Mouse (Mus musculus) kidney, embryonic 15.5 days (tissue): ENCODE results near the gene Fchsd2. TPM values are rescaled to one million over a fixed set of nuclear protein-coding genes. Genes with fewer than 3 reads are reported as not detected.

Experiments used
- ATAC-seq: fragments of 200-750 bp; cut with Nextera tagmentation; replicated peaks from 2 replicates; pipeline ENCODE4 v1.8.0; 2017; ENCODE audit warnings: moderate TSS enrichment; ENCODE audit not compliant: low FRiP score
- H3K27ac ChIP-seq: fragments of 300-500 bp; sonication (generic); 2 replicates; pipeline ENCODE4 v1.5.1; 2015; ENCODE audit warnings: mild to moderate bottlenecking, inconsistent platforms
- H3K27me3 ChIP-seq: fragments of 300-500 bp; sonication (generic); 2 replicates; pipeline ENCODE4 v1.6.1; 2015; ENCODE audit warnings: inconsistent platforms
- H3K36me3 ChIP-seq: fragments of 300-500 bp; sonication (generic); 2 replicates; pipeline ENCODE4 v1.6.1; 2015; ENCODE audit warnings: inconsistent platforms
- H3K4me1 ChIP-seq: fragments of 300-500 bp; sonication (generic); 2 replicates; pipeline ENCODE4 v1.6.1; 2015; ENCODE audit warnings: inconsistent platforms
- H3K4me2 ChIP-seq: fragments of 300-500 bp; sonication (generic); 2 replicates; pipeline ENCODE4 v1.6.1; 2015; ENCODE audit warnings: moderate library complexity, mild to moderate bottlenecking, inconsistent platforms
- H3K4me3 ChIP-seq: fragments of 300-500 bp; sonication (generic); replicated peaks from 2 replicates; pipeline ENCODE4 v1.5.1; 2015; ENCODE audit warnings: mild to moderate bottlenecking, inconsistent platforms
- H3K9ac ChIP-seq: fragments of 300-500 bp; sonication (generic); 2 replicates; pipeline ENCODE4 v1.6.1; 2015; ENCODE audit warnings: mild to moderate bottlenecking, inconsistent platforms
- H3K9me3 ChIP-seq: fragments of 300-500 bp; sonication (generic); replicated peaks from 2 replicates; pipeline ENCODE4 v1.6.1; 2016; ENCODE audit warnings: inconsistent platforms
- WGBS: fragments of 180-500 bp; shearing (Covaris S2); methylation state at CpG from one replicate; pipeline ENCODE4 v1.1.7; 2015; ENCODE audit warnings: mixed read lengths; 5-methylcytosine and 5-hydroxymethylcytosine counted together
- polyA plus RNA-seq: library from polyadenylated mRNA; unstranded; fragments of >200 nt; fragmentation: Nextera tagmentation; extraction: Ambion mirVana; gene quantifications from 2 replicates; pipeline ENCODE4 v1.2.1, GENCODE M21; 2015

Fchsd2 gene
- polyA plus RNA-seq, 1 experiment from 2014 or later = 25.7 TPM

DNA sequence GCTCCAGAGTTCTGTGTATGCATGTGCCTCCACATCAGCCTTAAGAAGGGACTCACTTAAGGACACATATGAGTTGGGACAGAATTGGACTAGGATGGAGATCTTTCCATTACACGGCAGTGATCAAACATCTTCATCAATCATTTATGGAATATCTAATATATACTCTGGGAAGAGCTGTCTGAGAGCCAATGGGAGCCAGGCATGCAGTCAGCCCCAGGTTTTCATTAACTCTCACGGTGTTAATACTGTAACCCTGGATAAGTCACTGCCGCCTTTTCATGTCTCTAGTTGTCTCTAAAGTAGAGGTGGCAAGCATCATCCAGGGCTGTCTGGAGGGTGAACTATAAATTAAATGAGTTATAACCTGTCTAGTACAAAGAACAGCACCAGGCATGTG lies 220.4 kb downstream of the Fchsd2 start:
- no peaks in the 10 kb centered on the region for H3K27me3 ChIP-seq
- H3K4me3 ChIP-seq = no peak overlapping the region
- H3K27ac ChIP-seq = peak overlapping the region; percentile 54
- WGBS = 47% methylated on average over 3 of the region's 3 CpGs
- H3K9me3 ChIP-seq = no peaks in the 10 kb centered on the region
- peaks cover 23% of the 10 kb centered on the region; the same call in 1 of the 2 replicates for H3K4me1 ChIP-seq
- H3K36me3 ChIP-seq = no peaks in the 10 kb centered on the region
- no peak overlapping the region for H3K4me2 ChIP-seq
- ATAC-seq = peak; percentile 22
- no peak overlapping the region for H3K9ac ChIP-seq

DNA sequence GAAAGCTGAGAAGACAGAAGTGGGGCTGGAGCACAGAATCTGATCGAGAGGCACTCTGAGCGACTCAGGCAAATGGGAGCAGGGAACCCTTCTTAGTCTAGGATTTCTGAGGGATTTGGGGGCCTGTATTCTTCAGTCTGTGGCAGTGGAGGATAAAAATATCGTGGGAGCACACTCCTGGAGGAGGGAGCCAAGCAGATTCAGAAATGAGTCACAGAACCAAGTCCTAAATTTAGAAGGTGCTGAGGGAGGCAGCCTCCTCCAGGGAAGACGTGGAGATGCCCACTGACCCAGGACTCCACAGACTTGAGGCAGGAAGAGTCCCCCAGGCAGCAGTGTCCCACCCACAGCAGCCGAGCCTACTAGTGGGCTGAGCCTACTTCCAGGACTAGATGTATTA lies 221.7 kb downstream of the Fchsd2 start:
- WGBS = 59% methylated on average over 5 of the region's 5 CpGs
- no peak for ATAC-seq
- H3K36me3 ChIP-seq = no peaks in the 10 kb centered on the region
- no peaks in the 10 kb centered on the region; the same call in 1 of the 2 replicates for H3K27me3 ChIP-seq
- no peak overlapping the region for H3K4me3 ChIP-seq
- peak overlapping the region; percentile 64 for H3K27ac ChIP-seq
- H3K9me3 ChIP-seq = no peaks in the 10 kb centered on the region
- H3K9ac ChIP-seq = no peak overlapping the region
- H3K4me2 ChIP-seq = no peak overlapping the region
- peaks cover 23% of the 10 kb centered on the region; the same call in 1 of the 2 replicates for H3K4me1 ChIP-seq

DNA sequence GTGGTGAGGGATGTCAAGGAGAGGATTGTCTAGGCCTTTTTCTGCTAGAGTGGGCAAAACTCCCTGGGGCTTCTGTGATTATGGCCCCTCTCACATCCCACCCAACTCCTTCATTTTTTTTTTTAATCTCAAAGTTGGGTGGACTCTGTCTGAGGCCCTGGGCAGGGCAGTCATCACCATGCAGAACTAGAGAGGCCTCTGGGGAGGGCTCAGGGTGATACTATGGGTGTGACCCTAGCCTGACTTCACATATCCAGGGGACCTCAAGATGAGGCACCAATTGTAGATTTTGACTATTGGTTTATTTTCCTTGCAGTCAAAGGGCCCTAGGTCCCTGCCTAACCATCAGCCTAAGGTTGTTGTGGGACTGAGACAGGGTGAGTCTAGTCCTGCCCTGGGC lies 223.0 kb downstream of the Fchsd2 start:
- Histone ChIP-seq H3K4me2 (no peak overlapping the region), H3K36me3 (no peaks in the 10 kb centered on the region), H3K9ac (no peak overlapping the region), H3K4me3 (no peak overlapping the region), H3K9me3 (no peaks in the 10 kb centered on the region), H3K4me1 (peaks cover 29% of the 10 kb centered on the region), H3K27ac (no peak overlapping the region), H3K27me3 (no peaks in the 10 kb centered on the region; the same call in 1 of the 2 replicates)
- no peak for ATAC-seq

DNA sequence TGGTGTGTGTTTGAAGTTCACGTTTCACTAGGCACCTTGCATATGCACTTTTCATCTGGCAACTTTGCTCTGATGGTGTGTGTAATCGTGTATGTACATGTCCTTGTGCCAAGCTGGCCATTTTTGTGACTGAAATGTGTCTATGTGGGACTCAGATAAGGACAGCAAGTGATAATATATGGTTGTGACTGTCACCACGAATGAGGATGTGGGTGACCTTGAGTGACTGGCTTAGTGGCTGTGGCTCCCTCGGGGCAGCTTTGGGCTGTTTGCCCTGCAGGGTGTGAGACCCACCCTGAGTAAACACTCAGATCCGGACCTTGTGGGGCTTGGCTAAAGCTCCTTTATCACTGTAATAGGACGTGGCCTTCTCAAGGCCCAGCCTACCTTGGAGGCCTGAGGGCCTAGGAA lies 223.9 kb downstream of the Fchsd2 start:
- Histone ChIP-seq H3K4me2 (no peak overlapping the region), H3K4me3 (no peak overlapping the region), H3K36me3 (no peaks in the 10 kb centered on the region), H3K27me3 (no peaks in the 10 kb centered on the region; the same call in 1 of the 2 replicates), H3K27ac (no peak overlapping the region), H3K9ac (no peak overlapping the region), H3K9me3 (no peaks in the 10 kb centered on the region), H3K4me1 (peaks cover 28% of the 10 kb centered on the region)
- 62% methylated on average over 6 of the region's 6 CpGs for WGBS
- no peak for ATAC-seq

DNA sequence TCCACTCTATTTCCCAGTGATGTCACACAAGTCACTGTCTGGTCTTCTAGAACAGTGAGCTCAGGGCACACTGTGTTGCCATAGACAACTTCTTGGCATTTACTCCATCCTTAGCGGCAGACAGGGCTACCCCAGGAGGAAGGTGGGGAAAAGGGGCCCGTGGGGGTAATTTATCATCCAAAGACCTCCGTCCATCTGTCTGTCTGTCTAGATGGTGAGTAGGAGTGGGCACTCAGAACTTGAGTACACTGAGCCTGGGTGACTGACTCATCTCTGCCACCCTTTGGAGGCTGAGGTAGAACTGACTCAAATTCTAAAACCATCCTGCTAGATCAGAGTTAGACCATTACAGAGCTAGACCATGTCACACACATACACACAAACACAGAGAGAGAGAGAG lies 224.4 kb downstream of the Fchsd2 start, which contains the start of gene Stard10:
Gene Stard10 (plus strand): TSS at position 73 of the 400 bp plus-strand sequence.
- H3K36me3 ChIP-seq = no peaks in the 10 kb centered on the region
- H3K27me3 ChIP-seq = peaks cover under 1% of the 10 kb centered on the region; the same call in 1 of the 2 replicates
- H3K4me3 ChIP-seq = no peak within 1 kb of the TSS
- H3K9ac ChIP-seq = no peak within 1 kb of the TSS
- H3K4me1 ChIP-seq = peaks cover 33% of the 10 kb centered on the region
- no peak within 1 kb of the TSS for H3K4me2 ChIP-seq
- WGBS = 73% methylated on average over 3 of the region's 3 CpGs
- no peaks in the 10 kb centered on the region for H3K9me3 ChIP-seq
- H3K27ac ChIP-seq = no peak within 1 kb of the TSS
- ATAC-seq = no peak

DNA sequence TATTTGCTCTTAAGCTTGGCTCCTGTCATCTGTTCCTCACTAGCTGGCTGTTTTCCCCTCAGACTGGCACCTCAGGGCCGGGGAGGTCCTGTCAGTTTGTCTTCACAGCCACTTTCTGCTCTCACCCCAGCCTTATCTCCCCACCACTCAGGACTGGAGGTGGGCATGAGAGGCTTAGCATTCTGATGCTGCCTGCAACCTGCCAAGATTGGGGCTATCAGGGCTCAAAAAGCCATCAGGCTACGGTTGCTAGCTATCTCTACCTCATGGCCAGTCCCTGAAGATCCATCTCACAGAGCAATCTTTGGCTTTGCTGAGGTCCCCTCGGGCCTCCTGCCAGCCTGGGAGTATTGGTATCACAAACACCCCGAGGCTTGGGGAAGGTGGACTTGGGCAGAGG lies 226.2 kb downstream of the Fchsd2 start:
- Histone ChIP-seq H3K27me3 (peaks cover 5% of the 10 kb centered on the region; the same call in 1 of the 2 replicates), H3K4me3 (no peak overlapping the region), H3K27ac (no peak overlapping the region), H3K36me3 (no peaks in the 10 kb centered on the region), H3K9ac (no peak overlapping the region), H3K9me3 (no peaks in the 10 kb centered on the region), H3K4me2 (no peak overlapping the region), H3K4me1 (peaks cover 44% of the 10 kb centered on the region)
- ATAC-seq = no peak
- WGBS = 66% methylated on average over 4 of the region's 4 CpGs

DNA sequence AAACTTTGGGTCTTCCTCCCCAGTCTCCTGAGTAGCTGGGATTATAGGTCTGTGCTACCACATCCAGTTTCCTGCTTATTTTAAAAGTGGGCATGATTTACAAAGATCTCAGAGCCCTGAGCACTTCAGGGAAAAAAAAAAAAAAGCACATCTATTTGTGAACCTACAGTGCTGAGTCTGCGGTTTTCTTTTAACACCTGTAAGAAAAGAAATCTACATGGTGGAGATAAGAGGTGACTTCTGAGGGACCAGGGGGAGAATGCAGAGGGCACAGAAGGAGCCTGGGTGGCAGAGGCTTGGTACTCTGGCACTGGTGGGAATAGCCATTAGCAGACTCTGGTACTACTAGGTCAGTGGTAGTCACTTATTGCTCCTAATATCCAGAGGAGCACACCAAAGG lies 227.1 kb downstream of the Fchsd2 start:
- WGBS = 86% methylated on average over 1 of the region's 1 CpGs
- Histone ChIP-seq H3K9ac (no peak overlapping the region), H3K9me3 (no peaks in the 10 kb centered on the region), H3K4me1 (peaks cover 45% of the 10 kb centered on the region), H3K27ac (0 out of 2 replicates have a peak overlapping the region, but pooled peaks have one; percentile 14), H3K36me3 (no peaks in the 10 kb centered on the region), H3K4me2 (no peak overlapping the region), H3K4me3 (no peak overlapping the region), H3K27me3 (peaks cover 5% of the 10 kb centered on the region; the same call in 1 of the 2 replicates)
- no peak for ATAC-seq

DNA sequence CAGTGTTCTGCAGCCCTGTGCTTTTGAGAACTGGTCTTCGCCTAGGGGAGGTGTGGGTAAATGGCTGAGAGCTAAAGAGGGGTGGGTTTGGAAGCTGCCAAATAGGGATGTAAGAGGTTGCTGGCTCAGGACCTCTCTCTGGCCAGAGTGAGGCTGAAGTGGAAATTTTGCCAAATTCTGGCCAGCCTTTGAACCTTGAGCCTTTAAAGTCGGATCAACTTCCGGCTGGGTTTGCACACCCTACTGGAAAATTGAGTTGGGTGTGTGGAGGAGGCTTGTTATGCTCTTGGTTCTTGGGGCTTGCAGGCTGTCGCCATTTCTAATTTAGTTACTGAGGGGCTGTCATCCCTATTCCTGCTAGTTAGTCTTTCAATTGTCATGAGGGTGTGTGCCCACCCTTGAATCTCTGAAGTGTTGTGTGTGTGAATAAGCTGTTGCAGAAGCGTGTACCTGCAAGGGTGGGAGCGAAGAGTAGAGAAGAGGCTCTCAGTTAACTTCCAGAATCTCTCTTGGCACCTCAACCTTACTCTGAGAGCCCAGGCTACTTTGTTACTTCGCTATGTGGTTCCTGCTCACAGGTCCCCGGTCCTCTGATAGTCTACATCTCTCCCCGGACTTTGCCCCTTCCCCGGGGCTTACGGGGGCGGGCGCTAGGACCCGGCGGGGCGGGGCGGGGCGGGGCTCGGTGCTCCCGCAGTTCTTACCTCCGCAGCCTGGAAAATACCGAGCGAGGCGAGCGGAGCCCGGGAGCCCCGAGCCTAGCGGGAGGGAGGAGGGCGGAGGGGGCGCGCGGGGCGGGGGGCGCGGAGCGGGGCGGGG lies 227.9 kb downstream of the Fchsd2 start:
- Histone ChIP-seq H3K4me1 (peaks cover 44% of the 10 kb centered on the region), H3K4me2 (peak overlapping the region; percentile 82), H3K9me3 (no peaks in the 10 kb centered on the region), H3K27me3 (peaks cover 5% of the 10 kb centered on the region; the same call in 1 of the 2 replicates), H3K36me3 (no peaks in the 10 kb centered on the region), H3K27ac (peak overlapping the region; percentile 85), H3K9ac (peak overlapping the region; percentile 72), H3K4me3 (peak overlapping the region; percentile 79)
- 4% methylated on average over 29 of the region's 37 CpGs for WGBS
- ATAC-seq = peak; percentile 75

DNA sequence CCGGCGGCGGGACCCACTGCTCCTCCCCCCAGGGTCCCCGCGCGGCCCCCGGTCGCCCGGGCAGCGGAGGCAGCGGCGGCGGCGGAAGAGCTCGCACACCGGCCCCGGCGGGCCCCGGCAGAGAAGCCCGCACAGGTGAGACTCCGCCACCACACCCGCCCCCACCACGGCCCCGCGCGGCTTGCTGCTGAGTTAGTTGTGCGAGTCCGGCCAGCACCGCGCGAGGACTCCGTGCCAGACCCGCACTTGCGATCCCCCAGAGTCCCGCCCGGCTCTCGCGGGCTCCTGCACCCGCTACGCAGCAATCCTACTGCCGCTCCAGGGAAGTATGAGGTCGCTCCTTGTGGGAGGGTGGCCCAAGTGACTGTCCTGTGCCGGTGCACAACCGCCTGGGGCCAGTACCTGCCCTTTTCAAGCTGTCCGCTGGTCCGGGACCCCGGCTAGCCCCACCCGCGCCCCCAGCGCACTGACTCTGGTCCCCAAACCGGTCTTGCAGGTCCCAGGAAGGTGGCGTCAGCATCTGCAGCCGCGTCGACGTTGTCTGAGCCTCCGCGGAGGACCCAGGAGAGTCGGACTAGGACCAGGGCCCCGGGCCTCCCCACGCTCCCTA lies 228.7 kb downstream of the Fchsd2 start:
- H3K27ac ChIP-seq = peak overlapping the region; percentile 85
- H3K27me3 ChIP-seq = peaks cover 5% of the 10 kb centered on the region; the same call in 1 of the 2 replicates
- WGBS = 1% methylated on average over 55 of the region's 61 CpGs
- peak; percentile 69 for ATAC-seq
- peaks cover 44% of the 10 kb centered on the region for H3K4me1 ChIP-seq
- H3K9me3 ChIP-seq = no peaks in the 10 kb centered on the region
- H3K4me2 ChIP-seq = peak overlapping the region; percentile 82
- H3K9ac ChIP-seq = peak overlapping the region; percentile 72
- no peaks in the 10 kb centered on the region for H3K36me3 ChIP-seq
- peak overlapping the region; percentile 79 for H3K4me3 ChIP-seq

DNA sequence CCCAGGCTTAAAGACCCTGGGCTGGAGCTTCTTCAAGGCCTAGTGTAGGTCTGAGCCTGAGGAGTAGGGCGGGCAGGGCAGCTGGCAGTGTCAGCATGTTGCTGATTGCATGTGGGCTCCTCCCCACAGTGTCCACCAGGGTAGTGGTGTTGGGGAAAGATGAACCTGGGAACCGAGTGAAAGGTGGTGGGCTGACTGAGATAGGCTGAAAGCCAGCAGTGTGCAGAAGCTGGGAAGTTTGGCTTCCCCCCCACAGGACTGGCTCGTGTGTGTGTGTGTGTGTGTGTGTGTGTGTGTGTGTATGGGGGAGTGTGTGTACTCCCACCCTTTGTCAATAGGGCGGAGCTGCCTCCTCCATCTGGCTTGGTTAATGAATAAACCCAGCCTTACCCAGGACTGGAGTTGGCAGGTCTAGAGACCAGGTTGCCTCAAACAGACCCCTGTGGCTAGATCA lies 230.5 kb downstream of the Fchsd2 start:
- H3K27me3 ChIP-seq = peaks cover 5% of the 10 kb centered on the region; the same call in 1 of the 2 replicates
- H3K4me3 ChIP-seq = peak overlapping the region; percentile 79
- peaks cover 62% of the 10 kb centered on the region for H3K4me1 ChIP-seq
- no peak overlapping the region for H3K9ac ChIP-seq
- H3K36me3 ChIP-seq = peaks cover 4% of the 10 kb centered on the region; the same call in 1 of the 2 replicates
- peak; percentile 37 for ATAC-seq
- peak overlapping the region; percentile 82 for H3K4me2 ChIP-seq
- 55% methylated on average over 4 of the region's 4 CpGs for WGBS
- peak overlapping the region; percentile 85 for H3K27ac ChIP-seq
- no peaks in the 10 kb centered on the region for H3K9me3 ChIP-seq

DNA sequence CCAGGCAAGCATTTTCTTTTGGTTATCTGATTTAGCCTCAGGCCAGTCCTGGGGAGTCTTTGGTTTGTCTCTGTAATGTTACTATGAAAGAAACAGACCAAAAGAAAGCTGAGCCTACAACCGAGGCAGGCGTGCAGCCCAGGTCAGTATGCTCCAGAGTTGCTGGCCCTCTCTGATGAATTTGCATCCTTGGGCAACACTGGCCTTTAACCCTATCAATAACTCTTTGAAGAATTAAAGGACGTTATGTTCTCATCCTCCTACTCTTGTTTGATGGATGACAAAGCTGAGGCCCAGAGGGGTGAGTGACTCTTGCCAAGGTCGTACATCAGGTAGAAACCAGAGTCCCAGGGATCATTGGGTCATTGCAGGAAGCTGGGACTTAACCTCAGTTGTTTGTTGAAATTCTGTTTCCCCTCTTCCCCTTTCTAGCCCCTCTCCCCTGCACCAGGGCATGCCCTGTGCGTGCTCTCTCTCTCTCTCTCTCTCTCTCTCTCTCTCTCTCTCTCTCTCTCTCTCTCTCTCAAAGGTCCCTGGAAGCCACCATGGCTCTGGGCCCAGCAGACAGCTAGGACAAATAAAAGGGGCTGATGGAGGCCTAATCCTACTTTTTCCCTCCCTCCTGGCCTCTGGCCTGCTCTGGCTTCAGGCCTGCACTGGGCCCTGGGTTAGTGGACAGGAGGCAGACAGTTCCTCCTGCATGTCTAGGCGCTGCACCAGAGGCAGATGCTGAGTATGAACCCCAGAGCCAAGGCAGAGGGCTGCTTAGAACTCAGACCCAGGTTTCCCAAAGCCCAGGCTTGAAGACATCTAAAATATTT lies 231.7 kb downstream of the Fchsd2 start:
- Histone ChIP-seq H3K27ac (no peak overlapping the region), H3K4me1 (peaks cover 74% of the 10 kb centered on the region), H3K4me3 (no peak overlapping the region), H3K9me3 (no peaks in the 10 kb centered on the region), H3K4me2 (peak overlapping the region; percentile 82; the same call in 1 of the 2 replicates), H3K27me3 (0 out of 2 replicates have a peak, but pooled peaks cover 5% of the 10 kb centered on the region), H3K9ac (no peak overlapping the region), H3K36me3 (peaks cover 9% of the 10 kb centered on the region)
- 48% methylated on average over 5 of the region's 6 CpGs for WGBS
- ATAC-seq = no peak
